ENCODE assay signal across 23 mouse cellular contexts in genomic region chr2:21294002-21294401, GRCm38 (mm10).
"Had no signal": no experiment of that assay in that cellular context is flagged by ENCODE, and none has a peak within 500 bp of the region (broad histone marks: within the 10 kb centered on the region; RNA-seq: fewer than 3 reads in every experiment).

No protein-coding gene starts in this region.

- DNase-seq: kidney, adult 2 months; kidney, postnatal 25 days; layer of hippocampus, adult 9-11 months; liver; lung, adult 18-20 months; lung, postnatal 10 days; lung, postnatal 36 days; retina, postnatal 1 day; right cerebral cortex, postnatal 4 days; thymus, adult 2 months; thymus, postnatal 14 days had no signal

- H3K4me2 ChIP-seq: limb, embryonic 13.5 days; liver, embryonic 12.5 days; liver, embryonic 15.5 days; lung, embryonic 15.5 days; midbrain, embryonic 13.5 days had no signal

- H3K4me1 ChIP-seq: limb, embryonic 10.5 days; limb, embryonic 13.5 days; liver, embryonic 12.5 days; liver, embryonic 15.5 days; lung, embryonic 15.5 days; megakaryocyte, embryonic 14.5 days had no signal

- ATAC-seq: liver, embryonic 12.5 days; midbrain, embryonic 13.5 days; midbrain, embryonic 16.5 days had no signal

- H3K4me3 ChIP-seq: layer of hippocampus, adult 2 months; limb, embryonic 10.5 days; limb, embryonic 13.5 days; liver, embryonic 12.5 days; liver, embryonic 15.5 days; lung, embryonic 15.5 days; megakaryocyte, embryonic 14.5 days; midbrain, embryonic 10.5 days; midbrain, embryonic 13.5 days had no signal

- H3K9ac ChIP-seq: limb, embryonic 13.5 days; liver, embryonic 12.5 days; liver, embryonic 15.5 days; lung, embryonic 15.5 days; midbrain, embryonic 13.5 days had no signal

- H3K9me3 ChIP-seq: limb, embryonic 10.5 days; limb, embryonic 13.5 days; liver, embryonic 12.5 days; liver, embryonic 15.5 days; lung, embryonic 15.5 days; megakaryocyte, embryonic 14.5 days; midbrain, embryonic 10.5 days; midbrain, embryonic 13.5 days had no signal

- H3K27ac ChIP-seq: kidney, postnatal 0 days; layer of hippocampus, adult 2 months; limb, embryonic 10.5 days; limb, embryonic 13.5 days; liver, embryonic 12.5 days; liver, embryonic 15.5 days; lung, embryonic 15.5 days; midbrain, embryonic 10.5 days; midbrain, embryonic 13.5 days; stomach, postnatal 0 days had no signal

- H3K27me3 ChIP-seq: limb, embryonic 13.5 days; liver, embryonic 12.5 days; liver, embryonic 15.5 days; lung, embryonic 15.5 days; megakaryocyte, embryonic 14.5 days; midbrain, embryonic 13.5 days had no signal

- H3K36me3 ChIP-seq: limb, embryonic 10.5 days; limb, embryonic 13.5 days; liver, embryonic 12.5 days; liver, embryonic 15.5 days; lung, embryonic 15.5 days; midbrain, embryonic 10.5 days; midbrain, embryonic 13.5 days had no signal
